Mouse (Mus musculus) G1E-ER4 (cell line): ENCODE measurements around the gene Spocd1. TPM values are rescaled to one million over a fixed set of nuclear protein-coding genes. Genes with fewer than 3 reads are reported as not detected.

Experiments used
- GATA1 ChIP-seq: IDR thresholded peaks from one replicate; pipeline ENCODE4 v1.8.0; 2012; ENCODE audit warnings: low read length, inconsistent platforms
- polyA plus RNA-seq: library from polyadenylated mRNA; stranded (reverse); fragments of >175 nt; gene quantifications from 2 replicates; pipeline ENCODE4 v1.2.3, GENCODE M21; 2012

Spocd1 gene
- polyA plus RNA-seq, 1 experiment, result not detected

- no peak for TF ChIP-seq GATA1
Observed at GRCm38 (mm10) chr4:129914686-129915085, 14.4 kb upstream of the Spocd1 start.

- TF ChIP-seq GATA1, result no peak
Observed at GRCm38 (mm10) chr4:129915349-129915988, 13.6 kb upstream of the Spocd1 start.

- no peak for TF ChIP-seq GATA1
Observed at GRCm38 (mm10) chr4:129916159-129916558, 12.9 kb upstream of the Spocd1 start.

DNA sequence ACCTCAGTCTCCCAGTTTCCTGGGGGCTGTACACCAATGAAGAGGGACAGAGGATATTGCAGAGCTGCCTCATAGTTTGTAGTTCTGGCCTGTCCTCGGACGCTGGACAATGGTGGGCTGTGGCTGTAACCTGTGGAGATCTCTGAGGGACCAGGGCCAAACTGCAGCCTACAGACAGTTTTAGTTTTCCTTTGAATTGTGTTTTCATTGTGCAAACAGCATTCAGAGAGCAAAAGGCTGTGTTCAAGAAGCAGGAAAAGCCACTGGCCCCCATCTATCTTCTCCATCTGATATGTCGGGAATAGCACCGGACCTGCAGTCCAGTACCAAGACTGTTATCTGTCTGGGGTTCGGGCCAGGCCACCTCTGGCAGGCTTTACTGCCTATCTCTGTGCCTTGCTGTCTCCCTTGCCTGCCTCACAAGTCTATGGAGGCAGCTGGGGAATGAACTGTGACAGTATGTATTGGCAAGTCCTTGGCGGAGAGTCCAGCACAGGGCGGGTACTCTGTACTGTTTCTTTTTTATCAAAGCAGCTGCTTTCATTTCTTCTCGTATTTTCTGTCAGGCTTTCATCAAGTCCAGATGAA, 11.9 kb upstream of the Spocd1 start:
- TF ChIP-seq GATA1, result no peak

GRCm38 (mm10) chr4:129918464-129918863, 10.6 kb upstream of the Spocd1 start:
- no peak for TF ChIP-seq GATA1

- no peak for TF ChIP-seq GATA1
Observed at GRCm38 (mm10) chr4:129918901-129919300, 10.1 kb upstream of the Spocd1 start.

DNA sequence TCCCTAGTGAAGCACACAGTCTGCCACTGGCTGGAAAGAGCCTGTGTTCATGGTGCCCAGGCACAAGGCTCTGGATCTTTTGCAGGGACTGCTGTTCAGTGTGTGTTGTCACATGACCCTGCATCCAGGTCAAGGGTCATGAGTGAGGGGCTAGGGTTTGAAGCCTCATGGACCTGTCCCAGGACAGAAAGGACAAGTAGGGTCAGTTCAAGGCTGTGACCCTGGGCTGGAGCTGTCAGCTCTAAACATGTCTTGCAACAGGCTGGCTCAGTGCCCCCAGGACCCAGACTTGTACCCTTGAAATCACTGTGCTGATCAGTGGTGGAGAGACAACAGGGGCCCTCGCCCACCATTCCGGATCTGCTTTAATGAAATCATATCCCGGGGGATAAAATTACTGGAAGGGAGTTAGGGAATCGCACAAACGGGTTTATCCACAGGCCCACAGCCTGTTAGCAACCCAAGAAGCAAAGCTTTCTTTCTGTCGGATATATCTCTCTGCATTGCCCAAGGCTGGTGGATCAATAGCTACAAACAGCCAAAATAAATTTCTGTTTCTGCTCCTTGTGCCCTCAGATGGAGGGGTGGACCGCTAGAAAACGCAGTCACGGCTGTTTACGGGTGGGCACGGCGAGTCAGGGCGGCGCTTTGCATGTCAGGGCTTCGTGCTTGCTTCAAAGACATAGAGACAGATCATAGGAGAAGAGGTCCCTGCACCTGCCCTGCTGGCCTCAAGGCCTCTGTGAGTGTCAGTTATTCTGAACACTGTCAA, 8.3 kb upstream of the Spocd1 start:
- no peak for TF ChIP-seq GATA1

- TF ChIP-seq GATA1, result no peak
Observed at GRCm38 (mm10) chr4:129921314-129921587, 7.8 kb upstream of the Spocd1 start.

- no peak for TF ChIP-seq GATA1
Observed at GRCm38 (mm10) chr4:129924143-129924542, 4.9 kb upstream of the Spocd1 start.

GRCm38 (mm10) chr4:129924694-129925093, 4.4 kb upstream of the Spocd1 start:
- TF ChIP-seq GATA1, result no peak

GRCm38 (mm10) chr4:129926544-129926943, 2.5 kb upstream of the Spocd1 start:
- TF ChIP-seq GATA1, result no peak

GRCm38 (mm10) chr4:129927091-129927490, 2.0 kb upstream of the Spocd1 start:
- no peak for TF ChIP-seq GATA1

DNA sequence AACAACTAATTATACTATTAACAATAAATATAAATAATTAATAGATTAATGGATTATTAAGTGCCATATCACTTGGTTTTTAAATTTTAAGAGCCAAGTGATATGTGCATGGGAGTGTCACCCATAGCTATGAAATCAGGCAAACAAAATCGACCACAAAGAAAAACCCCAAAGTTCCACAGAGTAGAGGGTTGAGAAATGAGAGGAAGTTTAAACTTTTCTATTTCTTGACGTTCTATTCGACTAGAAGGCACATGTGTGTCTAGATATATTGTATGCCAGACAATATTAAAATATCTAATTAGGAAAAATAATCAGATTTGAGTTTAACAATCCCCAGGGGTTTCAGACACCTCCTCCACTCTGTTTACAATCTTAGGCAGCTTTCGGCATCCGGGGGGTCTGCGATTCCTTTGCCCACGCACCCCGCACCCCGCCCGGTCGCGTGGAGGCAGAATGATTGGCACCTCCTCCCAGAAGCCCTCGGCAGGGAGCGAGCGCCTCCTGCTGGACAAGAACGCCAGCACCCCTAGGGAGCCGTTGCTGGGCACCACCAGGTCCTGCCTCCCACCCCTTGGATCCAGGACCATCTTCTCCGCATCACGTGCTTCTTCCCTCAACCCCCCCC, 811 bp upstream of the Spocd1 start:
- no peak for TF ChIP-seq GATA1

- TF ChIP-seq GATA1, result no peak
Observed at GRCm38 (mm10) chr4:129933696-129934095, 4.6 kb downstream of the Spocd1 start.

GRCm38 (mm10) chr4:129934177-129934855, 5.3 kb downstream of the Spocd1 start:
- no peak for TF ChIP-seq GATA1

GRCm38 (mm10) chr4:129951359-129951821, 22.3 kb downstream of the Spocd1 start:
- no peak for TF ChIP-seq GATA1
